Mouse (Mus musculus) CH12.LX (cell line): ENCODE measurements at regions not wholly inside any gene's neighbourhood (a gene's known extent, or its start where the extent isn't known, plus 50 kb on each side); places are given as distances from the start of the nearest gene placed in this dataset.

Experiments used
- CTCF ChIP-seq, 2 experiments: IDR thresholded peaks in 1 of 2; conservative IDR thresholded peaks in 1 of 2; 2 replicates each; pipeline ENCODE4 v1.5.1; 2011 to 2012; ENCODE audit warnings: low read depth in 2 of 2, low read length in 2 of 2, improper control_type of control experiment in 1 of 2, inconsistent platforms in 1 of 2, mild to moderate bottlenecking in 1 of 2, moderate library complexity in 1 of 2
- POLR2A ChIP-seq: IDR thresholded peaks from 2 replicates; pipeline ENCODE4 v1.6.1; 2011; ENCODE audit warnings: low read depth, mild to moderate bottlenecking, improper control_type of control experiment, low read length
- UBTF ChIP-seq: IDR thresholded peaks from 2 replicates; pipeline ENCODE4 v1.6.1; 2012; ENCODE audit warnings: low read depth, mild to moderate bottlenecking, inconsistent platforms, low read length, improper control_type of control experiment, moderate library complexity
- ZNF384 ChIP-seq: IDR thresholded peaks from 2 replicates; pipeline ENCODE4 v1.6.1; 2012; ENCODE audit warnings: low read depth, low read length, improper control_type of control experiment, inconsistent platforms

GRCm38 (mm10) chr19:15201262-15201661, 603.4 kb upstream of the Tle4 start:
- TF ChIP-seq CTCF (conservative IDR thresholded peaks at IDR 0.05 in 1 of 2, IDR thresholded peaks at IDR 0.05 in 1 of 2; ENCODE audit: low read depth in 2 of 2, low read length in 2 of 2) = no peak
- no peak for TF ChIP-seq POLR2A
- TF ChIP-seq ZNF384 = no peak
- TF ChIP-seq UBTF = no peak
